Mouse (Mus musculus) neural tube, embryonic 11.5 days (tissue): Measurements from ENCODE around the gene Arid3b. TPM values are rescaled to one million over a fixed set of nuclear protein-coding genes. Genes with fewer than 3 reads are reported as not detected.

Source experiments
- ATAC-seq: fragments of 200-750 bp; cut with Nextera tagmentation; 2 replicates; pipeline ENCODE4 v1.8.0; 2017; ENCODE audit warnings: moderate number of reproducible peaks, mild to moderate bottlenecking, moderate TSS enrichment, moderate library complexity; ENCODE audit not compliant: insufficient read depth, low FRiP score, low TSS enrichment
- DNase-seq: peaks from one replicate; pipeline ENCODE4 v3.0.0-alpha.2; 2015; ENCODE audit warnings: low spot score
- H3K27ac ChIP-seq: fragments of 300-500 bp; sonication (generic); 2 replicates; pipeline ENCODE4 v1.5.1; 2014; ENCODE audit warnings: low read depth, mild to moderate bottlenecking, low read length
- H3K27me3 ChIP-seq: fragments of 300-500 bp; sonication (generic); 2 replicates; pipeline ENCODE4 v1.6.1; 2014; ENCODE audit warnings: mild to moderate bottlenecking, low read length, mixed read lengths; ENCODE audit not compliant: control insufficient read depth, insufficient read depth
- H3K36me3 ChIP-seq: fragments of 300-500 bp; sonication (generic); 2 replicates; pipeline ENCODE4 v1.6.1; 2014; ENCODE audit warnings: mild to moderate bottlenecking, low read length, moderate library complexity, mixed read lengths; ENCODE audit not compliant: control insufficient read depth, insufficient read depth
- H3K4me1 ChIP-seq: fragments of 300-500 bp; sonication (generic); 2 replicates; pipeline ENCODE4 v1.6.1; 2014; ENCODE audit warnings: low read length, mixed read lengths; ENCODE audit not compliant: control insufficient read depth, insufficient read depth
- H3K4me2 ChIP-seq: fragments of 300-500 bp; sonication (generic); 2 replicates; pipeline ENCODE4 v1.6.1; 2014; ENCODE audit warnings: low read depth, mild to moderate bottlenecking, moderate library complexity
- H3K4me3 ChIP-seq: fragments of 300-500 bp; sonication (generic); 2 replicates; pipeline ENCODE4 v1.5.1; 2014; ENCODE audit warnings: low read depth, low read length
- H3K9ac ChIP-seq: fragments of 300-500 bp; sonication (generic); 2 replicates; pipeline ENCODE4 v1.6.1; 2014; ENCODE audit warnings: mild to moderate bottlenecking, low read length
- H3K9me3 ChIP-seq: fragments of 300-500 bp; sonication (generic); 2 replicates; pipeline ENCODE4 v1.6.1; 2016; ENCODE audit warnings: low read length; ENCODE audit not compliant: control insufficient read depth
- WGBS: fragments of 180-500 bp; shearing (Covaris S2); extraction: QIAGEN DNeasy Blood & Tissue Kit; methylation state at CpG from one replicate; pipeline ENCODE4 v1.1.7; 2014; 5-methylcytosine and 5-hydroxymethylcytosine counted together
- polyA plus RNA-seq: library from polyadenylated mRNA; unstranded; fragments of >200 nt; fragmentation: Nextera tagmentation; extraction: Ambion mirVana; gene quantifications from 2 replicates; pipeline ENCODE4 v1.2.1, GENCODE M21; 2014

The Arid3b gene
- polyA plus RNA-seq, 1 experiment from 2014 or later = 25.8 TPM

DNA sequence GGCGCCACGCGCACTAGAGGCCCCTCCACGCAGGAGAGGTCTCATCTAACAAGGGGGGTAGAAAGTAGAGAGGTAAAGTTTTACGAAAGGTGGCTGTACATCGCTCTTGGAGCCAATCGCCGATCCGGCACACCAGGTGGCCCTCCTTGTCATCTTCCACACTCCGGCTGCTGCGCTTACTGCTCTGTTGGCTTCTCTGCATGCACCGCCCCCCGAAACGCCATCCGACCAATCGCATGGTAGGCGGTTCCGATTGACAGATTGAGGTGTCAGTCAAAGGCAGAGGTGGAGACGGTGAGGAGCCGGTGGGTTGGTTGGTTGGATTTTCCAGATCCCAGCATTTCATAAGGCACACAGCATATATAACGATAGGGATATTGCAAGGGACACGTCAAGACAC, 78.1 kb downstream of the Arid3b start:
- Histone ChIP-seq H3K4me2 (no peak overlapping the region), H3K36me3 (peaks cover 35% of the 10 kb centered on the region)
- DNase-seq = no peak

DNA sequence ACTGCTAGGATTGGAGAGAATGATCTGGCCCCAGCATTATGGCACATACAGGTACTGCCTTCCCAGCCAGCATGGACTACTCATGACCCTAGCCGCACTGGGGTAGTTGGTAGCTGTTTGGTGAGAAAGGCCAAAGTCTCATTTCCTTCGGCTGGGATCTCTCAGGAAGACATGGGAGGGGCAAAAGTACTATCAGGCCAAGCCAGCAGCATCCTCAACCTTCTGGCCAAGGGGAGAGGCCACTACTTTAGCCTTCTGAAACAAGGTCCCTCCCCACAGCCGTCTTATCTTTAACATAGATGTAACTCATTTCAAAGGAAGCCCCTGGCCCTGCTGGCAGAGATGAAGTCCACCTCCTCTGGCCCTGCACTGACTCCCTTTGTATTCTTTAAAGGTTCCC, 79.0 kb downstream of the Arid3b start:
- no peak for DNase-seq
- H3K4me3 ChIP-seq = no peak overlapping the region
- no peak overlapping the region for H3K27ac ChIP-seq
- no peaks in the 10 kb centered on the region for H3K27me3 ChIP-seq
- H3K4me2 ChIP-seq = no peak overlapping the region
- WGBS = 79% methylated on average over 3 of the region's 3 CpGs
- no peak for ATAC-seq
- no peaks in the 10 kb centered on the region for H3K9me3 ChIP-seq
- peaks cover 41% of the 10 kb centered on the region for H3K36me3 ChIP-seq
- no peak overlapping the region for H3K9ac ChIP-seq
- peaks cover 1% of the 10 kb centered on the region for H3K4me1 ChIP-seq

More for the DNA sequence above, 78.1 kb downstream of the Arid3b start:
- ATAC-seq = no peak
- H3K4me1 ChIP-seq = peaks cover 11% of the 10 kb centered on the region
- no peak overlapping the region for H3K4me3 ChIP-seq
- no peaks in the 10 kb centered on the region for H3K9me3 ChIP-seq
- H3K9ac ChIP-seq = no peak overlapping the region
- no peak overlapping the region for H3K27ac ChIP-seq
- H3K27me3 ChIP-seq = no peaks in the 10 kb centered on the region
- 93% methylated on average over 22 of the region's 22 CpGs for WGBS

DNA sequence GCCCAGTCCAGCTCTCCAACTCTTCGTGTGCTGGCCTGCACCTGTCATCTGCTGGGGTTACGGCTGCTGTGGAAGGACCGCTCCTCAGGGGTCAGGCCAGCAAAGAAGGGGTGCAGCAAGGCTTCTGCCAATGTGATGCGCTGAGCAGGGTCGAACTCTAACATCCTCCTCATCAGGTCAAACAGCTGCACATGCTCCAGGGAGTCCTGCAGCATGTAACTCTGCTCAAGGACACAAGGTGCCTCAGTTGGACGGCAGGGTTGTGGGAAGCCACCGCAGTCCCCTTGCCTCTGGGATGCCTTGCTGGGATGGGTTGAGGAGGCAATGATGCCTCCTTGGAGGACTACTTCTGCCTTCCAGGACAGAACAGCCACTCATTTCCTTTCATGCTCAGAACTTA, 85.7 kb downstream of the Arid3b start:
- Histone ChIP-seq H3K27me3 (no peaks in the 10 kb centered on the region), H3K4me2 (no peak overlapping the region), H3K9me3 (no peaks in the 10 kb centered on the region), H3K4me3 (no peak overlapping the region), H3K9ac (no peak overlapping the region), H3K27ac (no peak overlapping the region), H3K4me1 (no peaks in the 10 kb centered on the region), H3K36me3 (peaks cover 49% of the 10 kb centered on the region)
- 90% methylated on average over 7 of the region's 7 CpGs for WGBS
- no peak for ATAC-seq
- DNase-seq = no peak

DNA sequence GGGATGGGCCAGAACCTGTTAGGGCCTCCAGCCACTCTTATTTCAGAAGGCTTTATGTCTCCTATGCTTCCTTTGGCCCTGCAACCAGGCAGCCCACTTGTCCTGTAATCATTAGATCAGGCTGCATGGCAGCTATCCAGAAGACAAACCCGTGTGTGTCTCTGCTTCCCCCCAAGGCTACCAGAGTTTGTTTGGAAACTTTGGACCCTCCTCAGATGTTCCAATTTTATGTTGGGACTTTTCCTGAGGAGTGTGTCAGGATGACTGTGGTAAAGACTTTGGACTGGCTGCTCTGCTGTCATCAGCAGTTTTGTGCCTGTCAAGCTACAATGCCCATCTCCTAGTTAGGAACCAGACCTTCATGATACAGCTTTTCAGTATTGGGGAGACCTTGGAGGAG, 87.8 kb downstream of the Arid3b start:
- Histone ChIP-seq H3K36me3 (peaks cover 38% of the 10 kb centered on the region), H3K4me1 (no peaks in the 10 kb centered on the region), H3K9me3 (no peaks in the 10 kb centered on the region), H3K27me3 (no peaks in the 10 kb centered on the region), H3K9ac (no peak overlapping the region), H3K27ac (no peak overlapping the region), H3K4me2 (no peak overlapping the region), H3K4me3 (no peak overlapping the region)
- no peak for ATAC-seq
- WGBS = 86% methylated on average over 1 of the region's 1 CpGs
- DNase-seq = no peak

DNA sequence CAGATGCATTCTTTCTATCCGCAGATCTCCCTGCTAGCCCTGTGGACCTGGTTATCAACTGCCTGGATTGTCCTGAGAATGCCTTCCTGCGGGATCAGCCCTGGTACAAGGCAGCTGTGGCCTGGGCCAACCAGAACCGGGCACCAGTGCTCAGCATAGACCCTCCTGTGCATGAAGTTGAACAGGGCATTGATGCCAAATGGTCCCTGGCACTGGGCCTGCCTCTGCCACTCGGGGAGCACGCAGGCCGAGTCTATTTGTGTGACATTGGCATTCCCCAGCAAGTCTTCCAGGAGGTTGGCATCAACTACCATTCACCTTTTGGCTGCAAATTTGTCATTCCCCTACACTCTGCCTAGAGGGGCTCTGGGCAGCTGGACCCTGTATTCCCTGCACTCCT, 88.5 kb downstream of the Arid3b start:
- ATAC-seq = no peak
- Histone ChIP-seq H3K4me3 (no peak overlapping the region), H3K27me3 (no peaks in the 10 kb centered on the region), H3K4me1 (no peaks in the 10 kb centered on the region), H3K4me2 (no peak overlapping the region), H3K36me3 (peaks cover 32% of the 10 kb centered on the region), H3K27ac (no peak overlapping the region), H3K9me3 (no peaks in the 10 kb centered on the region), H3K9ac (no peak overlapping the region)
- DNase-seq = no peak
- WGBS = 93% methylated on average over 6 of the region's 6 CpGs

DNA sequence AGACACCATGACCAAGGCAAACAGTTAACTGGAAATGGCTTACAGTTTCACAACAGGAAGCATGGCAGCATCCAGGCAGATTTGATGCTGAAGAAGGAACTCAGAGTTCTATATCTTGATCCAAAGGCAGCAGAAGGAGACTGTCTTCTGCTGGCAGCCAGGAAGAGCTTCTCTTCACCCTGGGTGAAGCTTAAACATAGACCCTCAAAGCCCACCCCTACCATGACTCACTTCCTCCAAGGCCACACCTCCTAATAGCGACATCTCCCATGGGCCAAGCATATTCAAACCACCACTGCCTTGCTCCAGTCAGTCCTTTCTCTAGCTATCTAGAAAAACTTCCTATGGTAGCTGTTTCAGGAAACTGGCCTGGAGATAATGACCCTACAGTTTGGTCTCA, 89.5 kb downstream of the Arid3b start:
- Histone ChIP-seq H3K9me3 (no peaks in the 10 kb centered on the region), H3K4me1 (no peaks in the 10 kb centered on the region), H3K4me2 (no peak overlapping the region), H3K27me3 (no peaks in the 10 kb centered on the region), H3K4me3 (no peak overlapping the region), H3K36me3 (peaks cover 28% of the 10 kb centered on the region), H3K9ac (no peak overlapping the region), H3K27ac (no peak overlapping the region)
- ATAC-seq (no peak), DNase-seq (no peak)
- WGBS = 100% methylated on average over 1 of the region's 1 CpGs

DNA sequence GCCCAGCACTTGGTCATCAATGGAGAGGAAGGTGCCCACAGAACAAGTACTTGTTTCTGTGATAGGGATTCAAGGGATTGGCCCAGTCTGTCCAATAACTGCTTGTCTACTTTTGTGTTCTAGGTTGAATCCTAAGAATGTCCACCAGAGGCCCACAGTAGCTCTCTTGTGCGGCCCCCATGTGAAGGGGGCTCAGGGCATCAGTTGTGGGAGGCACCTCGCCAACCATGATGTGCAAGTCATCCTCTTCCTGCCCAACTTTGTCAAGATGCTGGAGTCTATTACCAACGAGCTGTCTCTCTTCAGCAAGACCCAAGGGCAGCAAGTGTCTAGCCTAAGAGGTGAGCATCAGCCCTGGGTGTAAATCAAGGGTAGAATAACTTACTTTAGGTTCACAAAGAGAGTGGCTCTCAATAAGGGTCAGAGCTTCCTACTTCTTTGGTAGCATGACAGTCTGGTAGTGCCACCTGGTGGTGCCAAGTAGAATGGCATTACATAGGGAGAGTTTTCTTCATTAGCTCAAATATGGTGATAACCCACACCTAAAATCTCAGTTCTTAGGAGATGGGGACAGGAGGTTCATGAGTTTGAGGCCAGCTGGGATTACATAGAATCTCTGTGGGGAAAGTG, 92.0 kb downstream of the Arid3b start:
- ATAC-seq = no peak
- Histone ChIP-seq H3K27ac (no peak overlapping the region), H3K4me2 (no peak overlapping the region), H3K4me1 (no peaks in the 10 kb centered on the region), H3K36me3 (peaks cover 23% of the 10 kb centered on the region), H3K27me3 (no peaks in the 10 kb centered on the region), H3K9ac (no peak overlapping the region), H3K4me3 (no peak overlapping the region), H3K9me3 (no peaks in the 10 kb centered on the region)
- DNase-seq = peak; percentile 42
- 79% methylated on average over 3 of the region's 3 CpGs for WGBS

Other genes with a start within 250 kb of the Arid3b start
- gene Ulk3, start 247.3 kb downstream of the Arid3b start, polyA plus RNA-seq = 7.3 and 10.9 TPM in 2 replicates
- 0.42 TPM in 1 of 2 replicates, not detected in the other for gene Cplx3, start 230.5 kb downstream of the Arid3b start, polyA plus RNA-seq
- not detected in 2 replicates for gene Lman1l, start 216.0 kb downstream of the Arid3b start, polyA plus RNA-seq
- 29.9 and 35.2 TPM in 2 replicates for gene Csk, start 183.2 kb downstream of the Arid3b start, polyA plus RNA-seq
- not detected in 2 replicates for gene Cyp1a2, start 153.1 kb downstream of the Arid3b start, polyA plus RNA-seq
- not detected in 2 replicates for gene Cyp1a1, start 148.9 kb downstream of the Arid3b start, polyA plus RNA-seq
- 30.2 and 31.1 TPM in 2 replicates for gene Edc3, start 128.3 kb downstream of the Arid3b start, polyA plus RNA-seq
- gene Clk3, start 70.9 kb downstream of the Arid3b start, polyA plus RNA-seq = 88.4 and 97.3 TPM in 2 replicates
- gene Ubl7, start 74.2 kb upstream of the Arid3b start, polyA plus RNA-seq = 119 and 124 TPM in 2 replicates
- 1.6 and 2.0 TPM in 2 replicates for gene Sema7a, start 103.3 kb upstream of the Arid3b start, polyA plus RNA-seq
- gene Cyp11a1, start 169.6 kb upstream of the Arid3b start, polyA plus RNA-seq = 0.16 TPM in 1 of 2 replicates, not detected in the other
- 53.7 and 55.2 TPM in 2 replicates for gene Stra6, start 227.0 kb upstream of the Arid3b start, polyA plus RNA-seq